Mouse (Mus musculus) lung, postnatal 0 days (tissue): ENCODE measurements around the gene Ciart. TPM values are rescaled to one million over a fixed set of nuclear protein-coding genes. Genes with fewer than 3 reads are reported as not detected.

Experiments used
- ATAC-seq: fragments of 200-750 bp; cut with Nextera tagmentation; 2 replicates; pipeline ENCODE4 v1.8.0; 2017; ENCODE audit warnings: moderate library complexity
- DNase-seq: peaks from one replicate; pipeline ENCODE4 v3.0.0-alpha.2; 2016; ENCODE audit warnings: low spot score
- H3K27ac ChIP-seq: fragments of 300-500 bp; sonication (generic); 2 replicates; pipeline ENCODE4 v1.5.1; 2014; ENCODE audit warnings: antibody characterized with exemption, mild to moderate bottlenecking, low read length, mixed read lengths
- H3K27me3 ChIP-seq: fragments of 300-500 bp; sonication (generic); replicated peaks from 2 replicates; pipeline ENCODE4 v1.6.1; 2014; ENCODE audit warnings: low read length, mixed read lengths; ENCODE audit not compliant: insufficient read depth
- H3K36me3 ChIP-seq: fragments of 300-500 bp; sonication (generic); 2 replicates; pipeline ENCODE4 v1.6.1; 2014; ENCODE audit warnings: low read length, mixed read lengths; ENCODE audit not compliant: insufficient read depth
- H3K4me1 ChIP-seq: fragments of 300-500 bp; sonication (generic); 2 replicates; pipeline ENCODE4 v1.6.1; 2014; ENCODE audit warnings: antibody characterized with exemption, low read depth, low read length, mixed read lengths; ENCODE audit not compliant: insufficient read depth
- H3K4me2 ChIP-seq: fragments of 300-500 bp; sonication (generic); replicated peaks from 2 replicates; pipeline ENCODE4 v1.6.1; 2014; ENCODE audit warnings: low read depth, mild to moderate bottlenecking, low read length, moderate library complexity, mixed read lengths
- H3K4me3 ChIP-seq: fragments of 300-500 bp; sonication (generic); 2 replicates; pipeline ENCODE4 v1.5.1; 2014; ENCODE audit warnings: low read depth, low read length
- H3K9ac ChIP-seq: fragments of 300-500 bp; sonication (generic); replicated peaks from 2 replicates; pipeline ENCODE4 v1.6.1; 2014; ENCODE audit warnings: low read depth, mild to moderate bottlenecking
- H3K9me3 ChIP-seq: fragments of 300-500 bp; sonication (generic); 2 replicates; pipeline ENCODE4 v1.6.1; 2016; ENCODE audit warnings: low read length, mixed read lengths
- CTCF ChIP-seq: IDR thresholded peaks from 2 replicates; pipeline ENCODE4 v1.5.1; 2016; ENCODE audit warnings: antibody characterized with exemption, mild to moderate bottlenecking
- EP300 ChIP-seq: IDR thresholded peaks from 2 replicates; pipeline ENCODE4 v1.6.1; 2016; ENCODE audit warnings: antibody characterized with exemption, mild to moderate bottlenecking, control low read depth
- WGBS: fragments of 180-500 bp; shearing (Covaris S2); extraction: QIAGEN DNeasy Blood & Tissue Kit; methylation state at CpG from one replicate; pipeline ENCODE4 v1.1.7; 2014; 5-methylcytosine and 5-hydroxymethylcytosine counted together
- polyA plus RNA-seq: library from polyadenylated mRNA; unstranded; fragments of >200 nt; fragmentation: Nextera tagmentation; extraction: Ambion mirVana; gene quantifications from 2 replicates; pipeline ENCODE4 v1.2.1, GENCODE M21; 2015

The Ciart gene
- polyA plus RNA-seq, 1 experiment from 2014 or later, result 3.1 TPM

GRCm38 (mm10) chr3:95855502-95856089, 26.5 kb downstream of the Ciart start, which contains the start of gene Prpf3:
TSS of gene Prpf3 (minus strand) at chr3:95855885.
- Histone ChIP-seq H3K9me3 (no peaks in the 10 kb centered on the region), H3K4me3 (peak within 1 kb of the TSS; percentile 89), H3K36me3 (peaks cover 15% of the 10 kb centered on the region), H3K27me3 (no peaks in the 10 kb centered on the region), H3K4me1 (peaks cover 8% of the 10 kb centered on the region; the same call in 1 of the 2 replicates), H3K4me2 (peak within 1 kb of the TSS; percentile 87), H3K27ac (peak within 1 kb of the TSS; percentile 71), H3K9ac (peak within 1 kb of the TSS; percentile 84)
- WGBS, result under 1% methylated on average over 55 of the region's 56 CpGs
- TF ChIP-seq EP300 (no peak), CTCF (peak; percentile 17; the same call in 1 of the 2 replicates)
- peak; percentile 100 for ATAC-seq
- peak; percentile 98 for DNase-seq

GRCm38 (mm10) chr3:95851317-95851716, 30.7 kb downstream of the Ciart start:
- H3K36me3 ChIP-seq, result peaks cover 47% of the 10 kb centered on the region

DNA sequence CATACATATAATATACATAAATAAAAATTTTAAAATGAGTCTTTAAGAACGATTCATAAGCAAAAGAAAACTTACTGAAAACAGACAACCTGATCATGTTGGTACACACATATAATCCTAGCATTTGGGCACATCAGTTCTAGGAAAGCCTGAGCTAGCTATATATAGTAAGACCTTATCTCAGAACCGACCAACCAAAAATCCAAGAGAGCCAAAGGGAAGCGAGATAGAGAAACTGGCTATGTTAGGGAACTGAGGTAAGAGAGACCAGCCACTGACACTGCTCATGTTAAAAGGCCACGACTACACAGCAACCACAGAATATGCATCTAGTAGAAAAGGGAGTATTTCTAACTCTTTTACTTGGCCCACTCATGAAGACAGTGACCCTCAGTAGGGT, 31.4 kb downstream of the Ciart start:
- no peak overlapping the region for H3K4me3 ChIP-seq
- peaks cover 54% of the 10 kb centered on the region for H3K36me3 ChIP-seq
- DNase-seq (no peak), ATAC-seq (no peak)
- H3K27ac ChIP-seq, result no peak overlapping the region
- WGBS, result 75% methylated on average over 4 of the region's 4 CpGs
- no peak overlapping the region for H3K4me2 ChIP-seq
- no peak overlapping the region for H3K9ac ChIP-seq
- H3K4me1 ChIP-seq, result peaks cover 8% of the 10 kb centered on the region; the same call in 1 of the 2 replicates
- no peaks in the 10 kb centered on the region for H3K9me3 ChIP-seq
- no peak for TF ChIP-seq EP300
- no peak for TF ChIP-seq CTCF
- H3K27me3 ChIP-seq, result no peaks in the 10 kb centered on the region

More at GRCm38 (mm10) chr3:95851317-95851716, 30.7 kb downstream of the Ciart start:
- Histone ChIP-seq H3K9ac (no peak overlapping the region), H3K4me2 (no peak overlapping the region), H3K27ac (no peak overlapping the region), H3K4me3 (no peak overlapping the region), H3K27me3 (no peaks in the 10 kb centered on the region), H3K9me3 (no peaks in the 10 kb centered on the region), H3K4me1 (peaks cover 8% of the 10 kb centered on the region; the same call in 1 of the 2 replicates)
- TF ChIP-seq EP300, result no peak
- no peak for TF ChIP-seq CTCF
- ATAC-seq, result no peak
- 92% methylated on average over 8 of the region's 8 CpGs for WGBS
- DNase-seq, result no peak

GRCm38 (mm10) chr3:95842503-95843214, 39.4 kb downstream of the Ciart start:
- Histone ChIP-seq H3K27ac (no peak overlapping the region), H3K4me3 (no peak overlapping the region), H3K9ac (no peak overlapping the region), H3K4me1 (no peaks in the 10 kb centered on the region), H3K36me3 (peaks cover 40% of the 10 kb centered on the region), H3K27me3 (no peaks in the 10 kb centered on the region), H3K9me3 (no peaks in the 10 kb centered on the region), H3K4me2 (no peak overlapping the region)
- no peak for DNase-seq
- TF ChIP-seq CTCF (peak; percentile 24), EP300 (no peak)
- ATAC-seq, result no peak
- WGBS, result 85% methylated on average over 3 of the region's 3 CpGs

DNA sequence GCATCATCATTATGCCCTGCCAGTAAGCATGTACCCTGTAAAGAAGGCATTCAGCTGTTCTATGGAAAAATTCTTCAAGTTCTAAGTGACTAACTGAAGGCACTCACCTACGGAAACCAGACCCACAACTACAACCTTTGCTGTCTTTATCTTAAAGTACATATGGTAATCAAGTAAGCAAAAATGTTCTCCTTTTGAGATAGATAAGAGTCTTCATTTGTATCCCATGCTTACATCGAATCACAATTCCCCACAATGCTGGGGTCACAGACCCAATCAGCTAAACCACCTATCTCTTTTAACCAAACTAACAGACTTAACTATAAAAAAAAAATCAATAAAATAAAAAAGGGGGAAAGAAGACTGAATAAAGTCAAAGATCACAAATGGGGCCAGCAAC, 42.8 kb downstream of the Ciart start:
- no peaks in the 10 kb centered on the region for H3K27me3 ChIP-seq
- ATAC-seq, result no peak
- TF ChIP-seq EP300 (no peak), CTCF (no peak)
- no peaks in the 10 kb centered on the region for H3K4me1 ChIP-seq
- DNase-seq, result no peak
- H3K27ac ChIP-seq, result no peak overlapping the region
- no peak overlapping the region for H3K9ac ChIP-seq
- peaks cover 28% of the 10 kb centered on the region; the same call in 1 of the 2 replicates for H3K36me3 ChIP-seq
- no peak overlapping the region for H3K4me3 ChIP-seq
- H3K9me3 ChIP-seq, result no peaks in the 10 kb centered on the region
- H3K4me2 ChIP-seq, result no peak overlapping the region
- WGBS, result 88% methylated on average over 2 of the region's 2 CpGs

DNA sequence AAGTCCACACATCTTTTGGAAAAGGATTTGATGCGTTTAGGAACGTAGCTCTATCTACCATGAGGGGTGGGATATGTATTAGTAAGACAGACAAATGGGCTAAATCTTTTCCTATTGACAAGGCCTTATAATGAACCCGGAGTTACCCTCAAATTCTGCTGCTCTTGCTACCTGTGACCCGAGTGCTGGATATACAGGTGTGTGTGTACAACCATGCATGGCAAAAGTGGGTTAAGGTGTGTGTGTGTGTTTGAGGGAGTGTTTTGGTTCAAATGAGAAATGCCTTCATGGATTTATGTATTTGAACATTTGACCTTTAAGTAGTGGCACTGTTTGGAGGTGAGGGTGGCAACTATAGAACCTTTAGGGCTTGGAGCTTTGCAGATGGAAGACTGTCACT, 53.0 kb downstream of the Ciart start:
- Histone ChIP-seq H3K27me3 (no peaks in the 10 kb centered on the region), H3K9ac (no peak overlapping the region), H3K36me3 (peaks cover 40% of the 10 kb centered on the region), H3K9me3 (no peaks in the 10 kb centered on the region), H3K4me1 (no peaks in the 10 kb centered on the region), H3K4me3 (no peak overlapping the region), H3K4me2 (no peak overlapping the region), H3K27ac (no peak overlapping the region)
- TF ChIP-seq EP300, result no peak
- TF ChIP-seq CTCF, result no peak
- DNase-seq (no peak), ATAC-seq (no peak)
- over 99% methylated on average over 4 of the region's 4 CpGs for WGBS

Other genes with a start within 250 kb of the Ciart start
- gene Mcl1, start 223.5 kb downstream of the Ciart start, polyA plus RNA-seq, result 99.6 and 101 TPM in 2 replicates
- gene Adamtsl4, start 194.3 kb downstream of the Ciart start, polyA plus RNA-seq, result 11.8 and 13.2 TPM in 2 replicates
- 94.3 and 107 TPM in 2 replicates for gene Ecm1, start 142.7 kb downstream of the Ciart start, polyA plus RNA-seq
- gene Tars2, start 122.0 kb downstream of the Ciart start, polyA plus RNA-seq, result 18.5 and 19.3 TPM in 2 replicates
- 12.9 and 14.0 TPM in 2 replicates for gene Rprd2, start 63.4 kb downstream of the Ciart start, polyA plus RNA-seq
- 14.3 and 16.0 TPM in 2 replicates for gene Prpf3, start 26.4 kb downstream of the Ciart start, polyA plus RNA-seq
- 252 and 273 TPM in 2 replicates for gene Mrps21, start 10.7 kb downstream of the Ciart start, polyA plus RNA-seq
- gene BC028528, start 9.8 kb upstream of the Ciart start, polyA plus RNA-seq, result 247 and 252 TPM in 2 replicates
- 48.6 and 49.1 TPM in 2 replicates for gene Aph1a, start 11.7 kb upstream of the Ciart start, polyA plus RNA-seq
- 4.4 and 4.5 TPM in 2 replicates for gene Car14, start 22.4 kb upstream of the Ciart start, polyA plus RNA-seq
- gene Anp32e, start 47.0 kb upstream of the Ciart start, polyA plus RNA-seq, result 72.5 and 79.6 TPM in 2 replicates
- gene Plekho1, start 113.8 kb upstream of the Ciart start, polyA plus RNA-seq, result 53.5 and 55.4 TPM in 2 replicates
- 32.3 and 32.8 TPM in 2 replicates for gene Vps45, start 176.2 kb upstream of the Ciart start, polyA plus RNA-seq
- gene Otud7b, start 222.3 kb upstream of the Ciart start, polyA plus RNA-seq, result 30.2 and 30.6 TPM in 2 replicates